Mouse (Mus musculus): ENCODE results near the gene Klk8.

DNA sequence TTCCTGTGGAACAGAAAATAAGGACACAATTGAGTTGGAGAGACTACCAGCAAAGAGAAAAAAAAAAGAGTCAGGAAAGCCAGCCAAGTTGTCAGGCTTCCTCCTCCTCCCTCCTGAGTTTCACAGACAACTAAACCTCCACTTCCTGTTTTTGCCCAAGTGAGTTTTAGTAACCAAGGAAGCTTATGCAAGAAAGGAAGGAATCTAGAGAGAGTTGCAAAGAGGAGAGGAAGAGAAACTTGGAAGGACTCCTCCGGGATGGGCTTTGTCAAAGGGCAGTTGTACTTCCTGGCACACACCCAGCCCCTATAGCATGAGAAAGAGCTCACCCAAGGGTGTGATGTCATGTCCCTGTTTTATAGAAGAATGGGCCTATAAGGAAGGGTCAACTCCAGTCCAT lies 49.6 kb upstream of the Klk8 start:
- TF ChIP-seq CTCF (IDR thresholded peaks at IDR 0.05; ENCODE audit: borderline replicate concordance, extremely low read depth, insufficient read depth, insufficient read length): no peak
- no peak for TF ChIP-seq POLR2A (IDR thresholded peaks at IDR 0.05; ENCODE audit: borderline replicate concordance, extremely low read depth, insufficient read depth, insufficient read length, poor library complexity, severe bottlenecking)

Data from brain, embryonic 14.5 days (tissue).